Mouse (Mus musculus) large intestine, adult 2 months (tissue): ENCODE measurements around the gene Lrrc8e. TPM values are rescaled to one million over a fixed set of nuclear protein-coding genes. Genes with fewer than 3 reads are reported as not detected.

ENCODE experiments used
- DNase-seq: peaks from one replicate; pipeline ENCODE4 v3.0.0-alpha.2; 2012; ENCODE audit warnings: low read depth, low spot score
- WGBS: fragments of 180-500 bp; shearing (Covaris S2); methylation state at CpG from one replicate; pipeline ENCODE4 v1.1.7; 2018; 5-methylcytosine and 5-hydroxymethylcytosine counted together
- polyA plus RNA-seq: library from polyadenylated mRNA; depleted of rRNA; stranded (reverse); fragments of >200 nt; gene quantifications from 2 replicates; pipeline ENCODE4 v1.2.3, GENCODE M21; 2012; rRNA removed

Lrrc8e gene
- polyA plus RNA-seq, result 0.24 and 0.26 TPM in 2 replicates

DNA sequence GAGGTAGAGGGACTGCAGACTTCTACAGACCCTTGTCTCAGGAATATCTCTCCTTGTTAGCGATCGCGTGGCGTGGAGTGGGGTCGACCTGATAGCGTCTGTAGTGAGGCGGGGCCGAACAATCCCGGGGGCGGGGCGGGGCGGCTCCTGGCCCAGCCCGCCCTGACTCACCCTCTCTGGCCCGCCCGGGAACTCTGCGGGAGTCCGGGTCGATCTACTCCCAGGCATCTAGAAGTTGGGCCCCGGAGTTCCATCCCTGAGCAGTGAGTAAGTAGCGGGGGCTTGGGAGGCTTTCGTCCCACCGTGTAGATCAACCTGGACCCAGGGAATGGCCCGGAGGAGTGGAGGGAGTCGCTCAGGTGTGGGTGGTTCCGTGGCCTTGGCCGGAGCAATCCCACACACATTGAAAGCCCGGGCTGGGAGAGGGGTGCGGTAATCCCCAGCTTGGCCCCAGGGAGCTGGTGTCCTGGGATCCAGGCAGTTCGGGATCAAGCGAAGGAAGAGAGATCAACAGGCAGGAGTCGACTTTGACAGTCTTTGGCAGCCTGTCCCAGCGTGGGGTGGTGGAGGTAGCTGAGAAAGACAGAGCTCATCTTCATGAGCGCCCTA lies at the start of gene Lrrc8e:
TSS of gene Lrrc8e (plus strand) at position 89 of the 609 bp plus-strand sequence.
- DNase-seq, result no peak
- 3% methylated on average over 33 of the region's 33 CpGs for WGBS

DNA sequence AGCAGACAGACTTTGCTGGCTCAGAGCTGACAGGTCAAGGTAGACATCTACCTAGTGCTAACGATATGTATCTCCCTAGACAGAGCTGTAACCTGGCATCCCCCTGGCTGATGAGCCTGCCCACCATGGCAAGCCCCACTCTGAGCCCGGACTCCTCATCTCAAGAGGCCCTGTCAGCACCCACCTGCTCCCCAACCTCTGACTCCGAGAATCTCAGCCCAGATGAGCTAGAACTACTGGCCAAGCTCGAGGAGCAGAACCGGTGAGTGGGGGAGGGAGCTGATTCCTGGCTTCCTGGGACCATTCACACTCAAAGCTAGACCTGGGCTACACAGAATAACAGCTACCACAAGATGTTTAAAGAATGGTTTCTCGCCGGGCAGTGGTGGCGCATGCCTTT lies 43.2 kb upstream of the Lrrc8e start:
- DNase-seq, result no peak
- WGBS, result 91% methylated on average over 8 of the region's 8 CpGs

DNA sequence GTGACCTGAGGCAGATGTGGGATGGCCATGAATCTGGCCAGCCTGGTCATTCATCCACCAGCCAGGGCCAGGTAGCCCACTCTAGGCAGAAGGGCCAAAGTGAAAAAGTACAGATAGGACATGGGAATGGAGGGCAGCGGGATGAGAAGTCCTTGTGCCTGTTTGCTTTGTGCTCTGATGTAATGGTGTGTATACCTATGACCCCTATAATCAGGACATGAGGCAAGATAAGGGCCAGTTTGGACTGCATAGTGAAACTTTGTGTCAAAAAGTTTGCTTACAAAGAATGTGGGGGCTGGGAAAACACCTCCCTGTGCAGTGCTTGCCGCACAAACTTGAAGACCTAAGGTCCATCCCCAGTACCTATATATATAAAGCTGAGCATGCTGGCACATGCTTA lies 40.5 kb upstream of the Lrrc8e start:
- DNase-seq, result no peak
- WGBS, result 89% methylated on average over 2 of the region's 2 CpGs

DNA sequence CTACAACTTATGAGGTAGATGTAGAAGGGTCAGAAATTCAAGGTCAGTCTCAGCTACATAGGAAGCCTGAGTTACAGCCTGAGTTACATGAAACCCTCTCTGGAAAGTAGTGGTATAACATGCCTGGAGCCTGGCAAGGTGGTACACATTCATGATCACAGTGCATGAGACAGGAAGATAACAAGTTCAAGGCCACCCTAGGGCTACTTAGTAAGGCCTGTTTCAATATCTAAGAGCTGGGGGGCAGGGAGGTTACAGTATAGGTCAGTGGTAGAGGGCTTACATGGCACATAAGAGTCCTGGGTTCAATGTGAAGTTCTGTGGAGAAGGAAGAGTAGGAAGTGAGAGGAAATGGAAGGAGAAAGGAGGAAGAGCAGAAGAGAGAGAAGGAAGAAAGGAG lies 38.0 kb upstream of the Lrrc8e start:
- no peak for DNase-seq

DNA sequence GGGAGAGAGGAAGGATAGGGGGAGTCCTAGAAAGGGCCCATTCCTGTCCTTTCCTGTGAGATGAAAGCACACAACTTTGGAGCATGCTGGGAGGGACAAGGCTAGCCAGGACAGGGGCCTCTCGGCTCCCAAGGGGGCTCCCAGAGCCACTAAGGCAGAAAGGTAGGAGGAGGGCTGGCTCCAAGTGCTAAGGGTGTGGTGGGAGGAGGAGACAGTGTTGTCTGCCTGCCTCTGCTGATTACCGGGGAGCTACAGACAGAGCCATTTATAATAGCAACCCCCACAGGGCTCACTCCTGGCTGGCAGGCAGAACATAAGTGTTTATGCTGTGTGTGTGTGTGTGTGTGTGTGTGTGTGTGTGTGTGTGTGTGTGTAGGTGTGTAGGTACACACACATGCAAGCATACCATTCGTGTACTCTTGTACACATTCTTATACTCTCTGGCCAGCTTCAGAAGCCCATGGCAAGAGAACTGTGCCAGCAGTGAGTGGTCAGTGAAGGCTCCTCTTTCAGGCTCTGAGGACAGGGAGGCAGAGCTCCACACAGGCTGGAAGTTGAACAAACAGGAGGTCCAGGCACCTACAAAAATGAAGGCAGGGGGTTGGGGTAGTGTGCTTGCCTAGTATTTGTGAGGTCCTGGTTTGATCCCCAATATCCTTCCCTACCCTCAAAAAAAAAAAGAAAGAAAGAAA lies 37.5 kb upstream of the Lrrc8e start:
- WGBS, result 40% methylated on average over 3 of the region's 3 CpGs

DNA sequence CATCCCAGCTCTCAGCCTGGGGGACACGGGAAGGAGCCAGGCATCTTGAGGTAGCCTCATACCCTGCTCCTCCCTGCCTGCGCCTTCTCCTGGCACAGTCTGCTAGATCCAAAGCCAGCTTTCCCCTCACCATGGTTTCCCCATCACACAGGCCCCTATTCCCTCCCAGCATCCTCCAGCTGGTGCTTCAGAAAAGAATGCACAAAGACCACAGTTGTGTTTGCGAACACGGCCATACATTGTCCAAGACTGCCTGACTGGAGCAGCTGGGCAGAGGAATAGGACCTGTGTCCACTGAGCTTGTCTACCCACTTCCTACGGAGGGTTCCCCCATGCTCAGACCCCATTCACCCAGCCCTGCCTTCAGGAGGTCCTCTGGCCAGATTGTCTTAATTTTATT lies 34.3 kb upstream of the Lrrc8e start:
- WGBS, result 78% methylated on average over 5 of the region's 5 CpGs
- DNase-seq, result no peak

More for the DNA sequence above, 37.5 kb upstream of the Lrrc8e start:
- DNase-seq, result no peak

DNA sequence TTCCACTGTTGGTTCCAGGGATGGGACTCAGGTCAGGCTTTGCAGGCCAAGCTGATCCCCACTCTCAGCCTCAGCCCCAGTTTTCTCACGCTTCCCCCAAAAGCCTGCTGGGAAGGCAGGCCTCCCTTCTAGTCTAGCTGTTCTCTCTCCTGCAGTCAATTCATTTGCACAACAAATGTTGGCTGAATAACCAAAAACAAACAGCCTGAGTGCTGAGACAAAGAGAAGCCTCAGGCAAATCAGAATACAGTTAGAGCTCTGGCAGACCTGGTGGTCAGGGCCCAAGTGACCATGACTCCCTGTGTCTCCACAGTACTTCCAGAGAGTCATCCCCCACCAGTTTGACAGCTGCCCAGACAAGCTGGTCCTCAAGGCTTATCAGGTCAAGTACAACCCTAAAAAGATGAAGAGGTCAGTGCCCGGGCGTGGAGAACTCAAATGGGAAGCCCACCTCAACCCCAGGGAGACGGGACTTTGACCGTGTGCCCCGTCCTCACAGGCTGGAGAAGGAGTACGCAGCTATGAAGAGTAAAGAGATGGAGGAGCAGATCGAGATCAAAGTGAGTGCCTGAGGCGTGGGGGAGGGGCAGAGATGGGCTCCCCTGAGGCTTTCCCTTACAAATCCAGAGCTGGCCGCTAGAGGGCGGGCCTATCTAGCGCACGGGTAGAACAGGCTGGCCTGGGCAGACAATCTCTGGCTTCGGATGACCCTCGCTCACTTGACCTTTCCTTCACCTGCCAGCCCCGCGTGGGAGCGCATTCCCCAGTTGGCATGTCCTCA lies 33.6 kb upstream of the Lrrc8e start:
- no peak for DNase-seq
- WGBS, result 19% methylated on average over 18 of the region's 18 CpGs

DNA sequence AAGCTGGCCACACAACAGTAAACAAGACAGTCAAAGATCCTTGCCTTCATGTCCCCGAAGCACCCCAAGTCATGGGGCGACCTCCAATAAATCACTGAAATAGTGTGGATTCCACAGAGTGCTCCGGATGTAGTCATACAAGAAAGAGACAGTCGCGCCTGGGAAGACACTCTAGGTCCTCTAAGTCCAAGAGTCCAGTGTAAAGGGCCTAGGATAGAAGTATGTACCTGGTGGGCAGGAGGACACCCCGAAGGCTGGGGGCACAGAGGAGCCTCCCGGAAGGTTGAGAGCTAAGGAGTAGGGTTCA lies 33.1 kb upstream of the Lrrc8e start:
- 46% methylated on average over 7 of the region's 7 CpGs for WGBS
- DNase-seq, result no peak

DNA sequence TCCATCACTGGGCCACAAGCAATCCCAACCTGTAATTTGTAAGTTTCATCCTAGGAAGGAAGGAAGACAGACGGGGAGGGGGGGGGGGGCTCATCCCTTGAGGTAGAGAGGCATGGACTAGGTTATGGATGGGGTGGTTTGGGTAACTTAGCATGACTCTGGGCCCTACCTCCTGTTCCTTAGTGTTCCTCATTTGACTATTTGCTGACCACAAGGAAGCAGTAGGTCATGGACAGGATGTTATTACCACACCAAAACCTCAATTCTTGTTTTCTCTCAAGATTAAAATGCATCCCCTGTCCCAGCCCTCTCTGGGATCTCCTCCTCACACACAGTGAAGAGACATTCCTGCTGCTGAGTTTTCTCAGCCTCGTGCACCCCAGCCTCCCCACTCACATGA lies 25.3 kb upstream of the Lrrc8e start:
- WGBS, result 75% methylated on average over 2 of the region's 2 CpGs
- DNase-seq, result no peak

DNA sequence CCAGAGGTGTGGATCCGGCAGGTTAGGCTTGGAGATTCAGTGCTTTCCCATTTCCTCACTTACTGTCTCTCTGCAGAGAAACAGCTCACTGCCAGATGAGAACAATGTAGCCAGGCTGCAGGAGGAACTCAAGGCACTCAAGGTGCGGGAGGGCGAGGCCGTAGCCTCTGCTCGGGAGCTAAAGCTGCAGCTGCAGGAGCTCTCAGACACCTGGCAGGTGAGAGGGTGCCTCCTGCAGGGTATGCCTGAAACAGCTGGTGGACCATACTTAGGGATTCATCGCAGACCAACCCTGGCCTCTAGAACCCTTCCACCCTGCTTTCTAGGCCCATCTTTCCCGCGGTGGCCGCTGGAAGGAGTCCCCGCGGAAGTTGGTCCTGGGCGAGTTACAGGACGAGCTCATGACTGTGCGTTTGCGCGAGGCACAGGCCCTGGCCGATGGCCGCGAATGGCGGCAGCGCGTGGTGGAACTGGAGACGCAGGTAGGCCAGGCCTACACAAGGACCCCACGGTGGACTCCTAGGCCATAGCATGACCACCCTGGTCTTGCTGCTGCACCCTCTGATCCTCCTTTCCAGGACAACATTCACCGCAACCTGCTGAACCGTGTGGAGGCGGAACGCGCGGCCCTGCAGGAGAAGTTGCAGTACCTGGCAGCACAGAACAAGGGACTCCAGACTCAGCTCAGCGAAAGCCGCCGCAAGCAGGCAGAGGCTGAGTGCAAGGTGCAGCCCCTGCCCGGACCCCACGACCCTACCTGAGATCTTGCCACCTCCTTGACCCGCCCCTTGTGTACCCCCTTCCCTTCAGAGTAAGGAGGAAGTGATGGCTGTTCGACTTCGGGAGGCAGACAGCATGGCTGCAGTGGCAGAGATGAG lies 21.1 kb upstream of the Lrrc8e start:
- DNase-seq, result no peak
- WGBS, result 72% methylated on average over 38 of the region's 38 CpGs

DNA sequence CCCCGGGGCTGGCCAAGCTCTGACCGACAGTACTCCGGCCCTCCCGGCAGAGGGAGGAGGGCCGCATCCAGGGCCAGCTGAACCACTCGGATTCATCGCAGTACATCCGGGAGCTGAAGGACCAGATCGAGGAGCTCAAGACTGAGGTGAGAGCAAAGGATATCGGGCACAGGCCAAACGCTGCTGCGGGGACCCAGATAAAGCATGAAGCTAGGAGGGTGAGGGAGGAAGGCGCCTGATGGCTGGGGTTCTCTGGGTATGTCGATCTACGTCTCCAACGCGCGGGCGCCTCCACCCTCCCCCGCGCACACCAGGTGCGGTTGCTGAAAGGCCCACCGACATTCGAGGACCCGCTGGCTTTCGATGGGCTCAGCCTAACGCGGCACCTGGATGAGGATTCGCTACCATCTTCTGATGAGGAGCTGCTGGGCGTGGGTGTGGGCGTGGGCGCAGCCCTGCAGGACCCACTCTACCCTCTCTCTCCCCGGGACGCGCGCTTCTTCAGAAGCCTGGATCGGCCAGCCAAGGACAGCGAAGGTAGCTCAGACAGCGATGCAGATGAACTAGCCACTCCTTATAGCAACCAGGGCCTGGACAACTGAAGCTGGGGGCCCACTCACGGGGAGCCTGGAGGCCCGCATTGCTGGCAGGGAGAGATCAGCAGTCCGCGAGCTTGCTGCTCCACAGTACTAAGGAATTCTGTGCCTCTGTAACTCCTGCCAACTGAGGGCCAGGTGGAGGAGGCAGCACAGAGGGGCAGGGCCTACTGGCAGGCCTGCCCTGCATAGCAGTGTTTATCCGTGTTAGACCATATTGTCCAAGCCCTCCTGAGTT lies 20.2 kb upstream of the Lrrc8e start:
- no peak for DNase-seq
- WGBS, result 62% methylated on average over 44 of the region's 44 CpGs

DNA sequence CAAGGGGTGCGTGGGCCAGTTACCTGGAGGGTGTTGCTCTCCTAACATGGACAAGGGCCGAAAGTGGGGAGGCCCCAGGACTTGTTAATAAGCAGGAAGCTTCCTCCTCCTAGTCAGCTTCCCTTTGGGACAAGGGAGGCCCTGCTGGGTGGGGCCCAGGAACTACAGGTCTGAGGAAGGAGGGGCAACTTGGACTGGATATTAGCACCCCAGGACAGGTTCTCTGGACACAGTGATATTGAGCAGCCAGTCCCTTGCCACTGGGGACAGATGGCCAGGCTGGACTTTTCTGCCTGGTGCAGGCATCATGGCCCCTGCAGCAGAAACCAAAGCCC lies 19.6 kb upstream of the Lrrc8e start:
- 52% methylated on average over 2 of the region's 2 CpGs for WGBS
- no peak for DNase-seq

DNA sequence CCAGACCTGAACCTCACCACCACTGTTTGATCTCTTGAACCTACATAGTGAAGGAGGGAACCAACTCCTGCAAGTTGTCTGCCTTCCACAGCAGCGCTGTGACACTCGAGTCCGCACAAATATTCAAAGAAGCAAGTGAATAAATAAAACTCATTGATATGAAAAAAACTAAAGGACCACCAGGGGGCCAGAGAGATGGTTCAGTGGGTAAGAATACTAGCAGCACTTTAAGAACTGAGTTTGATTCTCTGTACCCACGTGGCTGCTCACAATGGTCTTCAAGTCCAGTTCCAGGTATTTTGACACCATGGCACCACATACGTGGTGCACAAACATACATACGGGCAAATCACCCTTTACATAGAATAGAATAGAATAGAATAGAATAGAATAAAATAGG lies 15.5 kb upstream of the Lrrc8e start:
- no peak for DNase-seq
- WGBS, result 72% methylated on average over 6 of the region's 6 CpGs

DNA sequence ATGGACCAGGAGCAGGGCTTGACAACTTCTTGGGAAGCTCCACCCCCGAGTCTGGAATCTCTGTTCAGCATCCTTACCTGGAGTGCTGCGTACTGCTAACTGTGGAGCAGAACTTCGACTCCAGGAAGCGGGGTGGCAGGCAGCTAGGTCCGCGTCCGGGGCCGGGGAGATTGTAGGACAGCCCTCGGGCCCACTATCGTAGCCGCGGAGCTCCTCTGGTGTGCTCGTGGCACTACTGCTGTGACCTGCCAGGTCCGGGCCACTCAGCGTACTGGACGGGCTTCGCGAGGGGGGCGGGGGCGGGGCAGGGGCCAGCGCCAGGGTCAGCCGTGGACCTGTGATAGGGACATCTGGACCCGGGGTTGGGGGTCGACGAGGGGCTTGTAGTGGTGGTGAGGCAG lies 13.8 kb upstream of the Lrrc8e start:
- 1% methylated on average over 25 of the region's 25 CpGs for WGBS
- no peak for DNase-seq

DNA sequence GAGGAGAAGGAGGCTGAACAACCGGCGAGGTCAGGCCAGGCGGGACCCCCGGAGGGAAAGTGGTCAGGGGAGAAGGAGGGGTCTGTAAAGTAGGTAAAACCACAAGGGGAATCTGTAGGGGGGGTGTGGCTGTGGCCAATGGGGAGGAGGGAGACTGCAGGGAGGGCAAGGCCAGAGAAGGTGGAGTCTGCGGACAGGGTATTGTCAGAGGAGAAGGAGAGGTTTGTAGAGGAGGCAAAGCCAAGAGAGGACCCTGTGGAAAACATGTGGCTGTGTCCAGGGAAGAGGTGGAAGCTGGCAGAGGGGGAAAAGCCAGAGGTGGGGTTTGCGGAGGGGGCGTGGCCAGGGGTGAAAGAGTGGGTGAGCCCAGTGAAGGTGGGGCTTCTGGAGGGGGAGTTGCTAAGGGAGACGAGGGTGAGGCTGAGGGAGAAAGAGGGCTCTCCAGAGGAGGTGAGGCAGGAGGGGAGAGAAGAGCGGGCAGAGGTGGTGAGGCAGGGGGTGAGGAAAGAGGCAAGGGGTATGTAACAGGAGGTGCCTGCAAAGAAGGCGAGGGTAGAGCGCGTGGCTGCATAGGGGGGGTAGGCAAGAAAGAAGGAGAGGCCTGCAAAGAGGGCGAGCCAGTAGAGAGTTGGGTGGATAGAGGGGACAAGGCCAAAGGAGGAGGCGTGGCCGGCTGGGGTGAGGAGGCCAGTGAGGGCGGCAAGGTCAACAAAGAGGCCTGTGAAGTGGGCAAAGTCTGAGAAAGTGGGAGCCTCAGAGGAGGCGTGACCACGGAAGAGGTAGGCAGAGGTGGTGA lies 13.2 kb upstream of the Lrrc8e start:
- 3% methylated on average over 18 of the region's 18 CpGs for WGBS
- DNase-seq, result no peak

DNA sequence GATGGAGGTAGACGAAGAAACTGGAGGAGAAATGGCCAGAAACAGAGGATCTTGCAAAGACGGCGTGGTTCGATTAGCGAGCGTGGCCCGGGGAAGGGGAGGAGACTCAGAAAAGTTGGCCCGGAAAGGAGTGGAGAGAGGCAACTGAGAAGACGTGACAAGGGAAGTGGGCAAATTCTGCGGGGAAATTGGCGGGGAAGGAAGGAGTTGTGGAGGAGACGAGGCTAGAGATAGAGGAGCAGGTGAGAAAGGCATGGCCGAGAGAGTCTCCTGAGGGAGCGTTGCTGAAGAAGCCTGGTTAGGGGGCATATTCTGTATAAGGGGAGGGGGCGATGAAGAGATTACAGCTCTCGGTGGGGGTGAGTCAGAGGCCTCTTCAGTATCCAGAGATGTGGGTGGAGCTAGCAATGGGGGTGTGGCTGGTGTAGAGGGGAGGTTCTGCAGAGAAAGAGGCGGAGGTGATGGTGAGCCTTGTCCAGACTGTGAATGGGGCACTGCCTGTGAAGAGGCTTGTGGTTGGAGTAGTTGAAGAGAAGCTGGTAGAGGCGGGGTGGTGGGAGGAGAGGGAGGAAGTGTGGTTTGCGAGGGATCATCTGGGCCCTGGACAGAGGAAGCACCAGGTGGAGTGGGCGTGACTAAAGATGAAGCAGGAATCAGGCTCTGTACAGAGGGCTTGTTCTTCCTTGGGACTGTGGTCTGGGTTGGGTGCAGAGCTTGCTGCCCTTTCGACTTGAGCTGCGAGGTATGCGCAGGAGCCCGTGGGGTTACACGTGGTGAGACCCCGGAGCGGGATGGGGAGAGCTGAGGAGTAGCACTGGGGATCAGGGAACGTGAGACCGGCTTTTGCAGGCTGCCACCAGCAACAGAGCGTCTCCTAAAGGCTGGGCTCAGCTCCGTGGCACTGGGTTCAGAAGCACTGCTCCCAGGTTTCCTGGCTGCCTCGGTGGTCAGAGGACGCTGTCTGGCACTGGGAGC lies 12.3 kb upstream of the Lrrc8e start:
- DNase-seq, result peak; percentile 67
- 6% methylated on average over 33 of the region's 33 CpGs for WGBS

DNA sequence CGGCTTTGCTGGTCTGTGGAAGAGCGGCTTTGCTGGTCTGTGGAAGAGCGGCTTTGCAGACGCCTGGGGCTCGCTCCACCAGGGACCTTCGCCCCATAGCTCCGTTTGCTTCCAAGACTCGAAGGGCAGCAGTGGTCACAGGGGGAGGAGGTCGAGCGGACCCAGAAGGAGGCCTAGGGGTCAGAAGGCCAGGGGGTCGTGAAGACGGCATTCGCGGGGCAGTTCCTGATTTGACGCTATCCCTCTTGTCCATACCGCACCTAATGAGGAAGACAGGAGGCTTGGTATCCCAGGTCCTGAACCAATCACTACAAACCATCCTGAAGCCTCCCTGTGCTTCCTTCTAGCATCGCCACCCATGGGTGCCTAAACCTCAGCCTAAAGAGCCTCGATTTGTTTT lies 10.3 kb upstream of the Lrrc8e start:
- no peak for DNase-seq
- 31% methylated on average over 18 of the region's 18 CpGs for WGBS
